Mouse (Mus musculus): ENCODE measurements at regions not wholly inside any gene's neighbourhood (a gene's known extent, or its start where the extent isn't known, plus 50 kb on each side); places are given as distances from the start of the nearest gene placed in this dataset.

- DNase-seq (ENCODE audit: low spot score), result peak; percentile 39
Observed at GRCm38 (mm10) chr7:72362690-72363089, 56.3 kb upstream of the Mctp2 start.

GRCm38 (mm10) chr7:72391323-72391722 lies 84.9 kb upstream of the Mctp2 start:
- DNase-seq (ENCODE audit: low spot score), result peak; percentile 13

GRCm38 (mm10) chr7:72400056-72400455 lies 93.6 kb upstream of the Mctp2 start:
- peak; percentile 31 for DNase-seq (ENCODE audit: low spot score)

GRCm38 (mm10) chr7:72406131-72406530 lies 99.7 kb upstream of the Mctp2 start:
- no peak for DNase-seq (ENCODE audit: low spot score)

GRCm38 (mm10) chr7:72408409-72408986 lies 102.1 kb upstream of the Mctp2 start:
- peak; percentile 2 for DNase-seq (ENCODE audit: low spot score)

GRCm38 (mm10) chr7:72438552-72438951 lies 132.1 kb upstream of the Mctp2 start:
- DNase-seq (ENCODE audit: low spot score), result no peak

GRCm38 (mm10) chr7:72442001-72442400 lies 135.6 kb upstream of the Mctp2 start:
- no peak for DNase-seq (ENCODE audit: low spot score)

GRCm38 (mm10) chr7:72444016-72444415 lies 137.6 kb upstream of the Mctp2 start:
- DNase-seq (ENCODE audit: low spot score), result no peak

GRCm38 (mm10) chr7:72444792-72445191 lies 138.4 kb upstream of the Mctp2 start:
- no peak for DNase-seq (ENCODE audit: low spot score)

GRCm38 (mm10) chr7:72446911-72447310 lies 140.5 kb upstream of the Mctp2 start:
- DNase-seq (ENCODE audit: low spot score), result no peak

- no peak for DNase-seq (ENCODE audit: low spot score)
Observed at GRCm38 (mm10) chr7:72462978-72463377, 156.6 kb upstream of the Mctp2 start.

- DNase-seq (ENCODE audit: low spot score), result no peak
Observed at GRCm38 (mm10) chr7:72464658-72465057, 158.2 kb upstream of the Mctp2 start.

GRCm38 (mm10) chr7:72469691-72470090 lies 163.3 kb upstream of the Mctp2 start:
- no peak for DNase-seq (ENCODE audit: low spot score)

- no peak for DNase-seq (ENCODE audit: low spot score)
Observed at GRCm38 (mm10) chr7:72474751-72475150, 168.3 kb upstream of the Mctp2 start.

GRCm38 (mm10) chr7:72478936-72479335 lies 172.5 kb upstream of the Mctp2 start:
- DNase-seq (ENCODE audit: low spot score), result no peak

- DNase-seq (ENCODE audit: low spot score), result no peak
Observed at GRCm38 (mm10) chr7:72481275-72481674, 174.9 kb upstream of the Mctp2 start.

GRCm38 (mm10) chr7:72490161-72490560 lies 183.8 kb upstream of the Mctp2 start:
- DNase-seq (ENCODE audit: low spot score), result no peak

- DNase-seq (ENCODE audit: low spot score), result no peak
Observed at GRCm38 (mm10) chr7:72493292-72493691, 186.9 kb upstream of the Mctp2 start.

- peak; percentile 44 for DNase-seq (ENCODE audit: low spot score)
Observed at GRCm38 (mm10) chr7:72496933-72497631, 190.7 kb upstream of the Mctp2 start.

GRCm38 (mm10) chr7:72498562-72499230 lies 192.3 kb upstream of the Mctp2 start:
- no peak for DNase-seq (ENCODE audit: low spot score)

- DNase-seq (ENCODE audit: low spot score), result no peak
Observed at GRCm38 (mm10) chr7:72499788-72500187, 193.4 kb upstream of the Mctp2 start.

- no peak for DNase-seq (ENCODE audit: low spot score)
Observed at GRCm38 (mm10) chr7:72500190-72500589, 193.8 kb upstream of the Mctp2 start.

GRCm38 (mm10) chr7:72500996-72501395 lies 194.6 kb upstream of the Mctp2 start:
- DNase-seq (ENCODE audit: low spot score), result no peak

Data from yolk sac, embryonic 10.5 days (tissue).